Mouse (Mus musculus) 3134 (cell line): ENCODE measurements around the gene Szt2.

Experiments
- DNase-seq: peaks from one replicate; pipeline ENCODE4 v3.0.0-alpha.2; 2011; ENCODE audit warnings: low spot score; ENCODE audit not compliant: insufficient read length; ENCODE audit errors: extremely low read depth

Gene Szt2

GRCm38 (mm10) chr4:118359211-118359895, 49.7 kb downstream of the Szt2 start:
- no peak for DNase-seq

GRCm38 (mm10) chr4:118358159-118358895, 50.7 kb downstream of the Szt2 start:
- no peak for DNase-seq

GRCm38 (mm10) chr4:118357504-118357903, 51.6 kb downstream of the Szt2 start:
- DNase-seq, result no peak

GRCm38 (mm10) chr4:118356738-118357137, 52.3 kb downstream of the Szt2 start:
- no peak for DNase-seq

GRCm38 (mm10) chr4:118354289-118354688, 54.8 kb downstream of the Szt2 start:
- no peak for DNase-seq

- no peak for DNase-seq
Observed at GRCm38 (mm10) chr4:118353689-118354088, 55.4 kb downstream of the Szt2 start.

GRCm38 (mm10) chr4:118351828-118352227, 57.2 kb downstream of the Szt2 start:
- DNase-seq, result no peak

GRCm38 (mm10) chr4:118350864-118351263, 58.2 kb downstream of the Szt2 start:
- DNase-seq, result no peak

- no peak for DNase-seq
Observed at GRCm38 (mm10) chr4:118347529-118348309, 61.4 kb downstream of the Szt2 start.

- no peak for DNase-seq
Observed at GRCm38 (mm10) chr4:118341447-118341846, 67.6 kb downstream of the Szt2 start.

- no peak for DNase-seq
Observed at GRCm38 (mm10) chr4:118336658-118337057, 72.4 kb downstream of the Szt2 start.

GRCm38 (mm10) chr4:118335991-118336390, 73.1 kb downstream of the Szt2 start:
- DNase-seq, result no peak

- peak; percentile 52 for DNase-seq
Observed at GRCm38 (mm10) chr4:118331777-118332176, 77.3 kb downstream of the Szt2 start.

- DNase-seq, result peak; percentile 55
Observed at GRCm38 (mm10) chr4:118326476-118326875, 82.6 kb downstream of the Szt2 start.

GRCm38 (mm10) chr4:118320636-118321035, 88.4 kb downstream of the Szt2 start:
- no peak for DNase-seq

GRCm38 (mm10) chr4:118319706-118320344, 89.2 kb downstream of the Szt2 start:
- DNase-seq, result no peak

GRCm38 (mm10) chr4:118316662-118317061, 92.4 kb downstream of the Szt2 start:
- no peak for DNase-seq

GRCm38 (mm10) chr4:118315286-118315685, 93.8 kb downstream of the Szt2 start:
- DNase-seq, result no peak
